Mouse (Mus musculus) lung, adult 2 months (tissue): ENCODE results near the gene Kpna2.

Source experiments
- CTCF ChIP-seq: fragments of 200-500 bp; IDR thresholded peaks from 2 replicates; pipeline ENCODE4 v1.5.1; 2011; ENCODE audit warnings: mild to moderate bottlenecking, low read length, control low read depth; ENCODE audit not compliant: insufficient read depth
- POLR2A ChIP-seq: fragments of 200-500 bp; IDR thresholded peaks from 2 replicates; pipeline ENCODE4 v1.6.1; 2011; ENCODE audit warnings: low read depth, mild to moderate bottlenecking, control low read depth, low read length, borderline replicate concordance; ENCODE audit errors: extremely low read depth

DNA sequence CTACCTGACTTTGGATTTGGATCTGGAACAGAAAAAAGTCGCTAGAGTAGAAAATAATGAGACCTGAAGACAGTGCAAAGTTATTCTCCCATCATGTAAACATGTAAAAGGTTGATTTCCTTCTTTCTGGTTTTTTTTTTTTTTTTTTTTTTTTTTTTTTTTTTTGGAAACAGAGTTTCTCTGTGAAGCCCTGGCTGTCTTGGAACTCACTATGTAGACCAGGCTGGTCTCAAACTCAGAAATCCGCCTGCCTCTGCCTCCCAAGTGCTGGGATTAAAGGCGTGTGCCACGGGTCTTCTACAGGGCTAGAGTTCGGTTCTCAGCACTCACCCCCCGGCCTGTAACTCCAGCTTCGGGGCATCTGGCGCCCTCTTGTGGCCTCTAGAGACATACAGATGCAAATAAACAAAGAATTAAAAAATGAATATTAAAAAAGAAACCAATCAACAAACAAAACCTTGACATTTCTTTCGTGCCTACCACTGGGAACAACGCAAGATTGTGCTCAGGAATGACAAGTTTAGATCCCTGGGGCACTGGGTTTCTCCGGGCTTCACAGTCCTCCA lies 14.8 kb upstream of the Kpna2 start:
- TF ChIP-seq CTCF (no peak), POLR2A (no peak)
